Mouse (Mus musculus) CD8-positive naive resting alpha-beta T cell, adult 2 months (primary cell): ENCODE data around the gene Zbtb41.
"Not testable (repeated sequence)": the region's sequence is repeated elsewhere in the genome, so short reads cannot be mapped to it uniquely, and the experiment has no call there.

ENCODE experiments used
- DNase-seq, 2 experiments: peaks; one replicate each; pipeline ENCODE4 v3.0.0; 2022; ENCODE audit warnings: low read depth in 2 of 2, low spot score in 2 of 2

Gene Zbtb41

GRCm38 (mm10) chr1:139421875-139422791, at the start of gene Zbtb41:
Gene Zbtb41, plus strand, starts transcription at chr1:139422288.
- DNase-seq = peak; percentile 85 to 86

GRCm38 (mm10) chr1:139375900-139376299, 46.2 kb upstream of the Zbtb41 start:
- no peak for DNase-seq

DNA sequence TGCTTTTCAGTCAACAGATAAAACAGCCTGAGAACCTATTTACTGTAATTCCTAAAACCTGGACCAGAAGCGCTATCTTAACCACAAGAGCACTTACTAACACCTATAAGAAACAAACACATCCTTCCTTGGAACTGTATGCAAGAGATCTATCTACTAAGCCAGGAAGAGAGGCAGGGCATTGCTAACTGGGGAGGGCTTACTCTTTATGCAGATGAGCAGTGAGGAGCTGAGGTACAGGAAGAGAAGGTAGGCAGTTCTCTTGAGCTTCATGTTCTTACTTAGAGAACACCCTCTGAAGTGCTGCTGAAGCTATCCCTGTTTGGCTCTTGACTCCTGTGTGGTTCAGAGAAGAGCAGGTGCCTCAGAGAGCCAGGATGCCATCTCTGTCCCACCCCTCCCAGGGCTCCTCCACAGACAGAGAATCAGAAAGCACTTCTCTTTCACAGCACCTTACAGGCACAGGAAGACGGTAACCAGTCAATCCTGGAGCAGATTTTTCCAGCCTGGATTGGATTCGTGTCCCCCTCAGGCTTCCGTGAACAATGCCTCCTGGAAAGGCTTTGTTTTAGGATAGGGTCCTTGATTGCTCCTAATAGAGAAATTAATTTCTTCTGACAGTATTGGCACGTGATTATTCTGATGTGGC, 45.3 kb upstream of the Zbtb41 start, which contains the start of gene Crb1:
Gene Crb1 (minus strand): TSS at position 463 of the 649 bp plus-strand sequence.
- no peak for DNase-seq

- no peak for DNase-seq
Observed at GRCm38 (mm10) chr1:139378861-139379620, 43.0 kb upstream of the Zbtb41 start.

- no peak for DNase-seq
Observed at GRCm38 (mm10) chr1:139379621-139379984, 42.5 kb upstream of the Zbtb41 start.

- no peak for DNase-seq
Observed at GRCm38 (mm10) chr1:139391747-139392146, 30.3 kb upstream of the Zbtb41 start.

- no peak for DNase-seq
Observed at GRCm38 (mm10) chr1:139396589-139396988, 25.5 kb upstream of the Zbtb41 start.

DNA sequence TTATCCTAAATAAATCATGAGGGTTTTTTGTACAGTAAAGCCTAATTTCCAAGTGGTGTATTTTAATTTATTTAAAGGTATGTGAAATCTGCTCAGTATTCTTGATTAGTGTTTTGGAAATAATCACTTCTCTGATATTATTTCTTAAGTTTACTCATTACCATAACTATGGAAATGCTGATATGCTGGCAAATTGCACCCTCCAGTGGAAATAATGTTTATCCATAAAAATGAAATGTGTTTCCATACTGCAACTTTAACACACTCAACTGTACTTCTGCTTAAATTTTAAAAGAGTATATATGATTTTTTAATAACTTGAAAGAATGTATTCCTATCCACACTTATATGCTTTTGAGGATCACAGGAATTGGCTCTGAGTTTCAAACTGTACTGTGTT, 16.3 kb upstream of the Zbtb41 start:
- no peak for DNase-seq

GRCm38 (mm10) chr1:139407701-139408100, 14.4 kb upstream of the Zbtb41 start:
- no peak for DNase-seq

- not testable (repeated sequence) for DNase-seq
Observed at GRCm38 (mm10) chr1:139412365-139412764, 9.7 kb upstream of the Zbtb41 start.

DNA sequence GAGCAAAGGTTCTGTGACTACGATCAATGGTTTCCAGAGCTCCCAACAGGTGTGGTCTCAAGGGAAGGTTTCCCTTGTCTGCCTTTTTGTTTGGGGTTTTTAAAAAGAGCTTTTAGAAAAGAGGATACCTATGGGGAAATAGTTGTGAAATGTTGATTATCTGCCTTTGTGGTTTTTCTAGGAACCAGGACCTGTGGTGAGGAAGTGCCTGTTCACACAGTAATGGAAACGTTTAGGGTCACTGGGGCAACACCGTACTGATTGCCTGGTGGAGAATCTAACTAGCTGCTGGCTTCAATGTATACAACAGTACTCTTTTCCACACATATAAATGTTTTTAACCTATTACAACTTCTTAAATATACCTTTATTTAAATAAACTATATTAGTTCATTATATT, 8.6 kb upstream of the Zbtb41 start:
- no peak for DNase-seq

- no peak for DNase-seq
Observed at GRCm38 (mm10) chr1:139421521-139421874, 590 bp upstream of the Zbtb41 start.

DNA sequence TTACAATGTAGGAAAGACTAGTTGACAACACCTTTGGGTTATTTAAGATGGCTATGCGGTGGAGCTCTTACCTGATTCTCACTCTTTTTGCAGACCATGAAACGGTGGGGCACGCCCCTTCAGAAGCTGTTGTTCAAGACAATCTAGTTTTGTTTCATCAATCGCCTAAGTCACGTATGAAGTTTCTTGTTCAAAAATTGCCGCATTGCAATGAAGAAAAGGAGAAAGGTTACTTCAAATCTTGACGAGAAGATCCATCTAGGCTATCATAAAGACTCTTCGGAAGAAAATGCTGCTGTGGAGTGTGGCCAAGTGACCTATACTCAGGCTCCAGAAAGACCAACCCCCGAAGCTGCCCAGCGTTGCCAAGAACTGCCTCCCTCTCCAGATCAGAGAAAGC, 853 bp downstream of the Zbtb41 start:
- DNase-seq = peak in 1 of 2 experiments; percentile 15

DNA sequence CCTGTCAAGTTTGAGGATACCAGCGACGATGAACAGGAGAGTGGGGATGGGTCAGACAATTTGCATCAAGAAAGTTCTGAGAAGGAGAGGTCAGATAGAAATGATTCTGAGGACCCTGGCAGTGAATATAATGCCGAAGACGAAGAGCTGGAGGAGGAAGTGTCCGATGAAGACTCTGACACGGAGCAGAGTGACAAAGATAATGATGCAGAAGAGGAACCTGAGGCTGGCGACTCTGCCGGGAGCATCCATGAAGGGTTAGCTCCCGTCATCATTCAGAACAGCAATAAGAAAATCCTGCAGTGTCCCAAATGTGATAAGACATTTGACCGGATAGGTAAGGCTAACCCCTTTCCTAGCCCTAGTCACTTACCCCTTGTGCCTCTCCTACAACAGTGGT, 1.8 kb downstream of the Zbtb41 start:
- DNase-seq = no peak

DNA sequence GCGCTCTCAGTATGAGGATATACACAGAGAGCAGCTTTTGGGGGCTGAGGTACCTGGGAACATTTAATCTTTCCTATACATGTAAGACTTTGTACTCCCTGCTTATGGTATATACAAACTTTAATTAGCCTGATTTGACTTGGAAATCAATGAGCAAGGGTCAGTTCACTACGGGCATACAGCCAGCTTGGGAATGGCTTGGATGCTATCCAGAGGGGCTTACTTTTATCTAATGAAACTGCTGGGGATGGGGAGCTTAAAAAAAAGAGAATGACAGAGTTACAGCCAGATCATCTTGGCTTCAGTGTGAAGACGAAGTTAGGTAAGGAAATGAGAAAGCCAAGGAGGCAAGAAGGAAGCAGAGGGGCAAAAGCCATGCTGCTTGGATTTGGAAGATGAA, 2.9 kb downstream of the Zbtb41 start:
- DNase-seq = no peak

- no peak for DNase-seq
Observed at GRCm38 (mm10) chr1:139438373-139438772, 16.3 kb downstream of the Zbtb41 start.

DNA sequence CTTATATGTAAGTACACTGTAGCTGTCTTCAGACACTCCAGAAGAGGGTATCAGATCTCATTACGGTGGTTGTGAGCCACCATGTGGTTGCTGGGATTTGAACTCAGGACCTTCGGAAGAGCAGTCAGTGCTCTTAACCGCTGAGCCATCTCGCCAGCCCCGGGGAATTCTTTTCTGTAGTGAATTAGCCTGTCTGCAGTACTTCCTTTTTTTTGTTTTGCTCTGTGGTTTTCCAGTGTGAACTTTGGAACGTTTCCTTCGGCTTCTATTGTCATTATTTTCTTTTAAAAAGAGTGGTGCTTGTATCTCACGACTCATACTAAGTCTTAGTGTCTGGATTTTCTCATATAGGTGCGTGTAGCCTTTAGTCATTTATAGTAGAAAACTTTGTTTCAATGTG, 21.0 kb downstream of the Zbtb41 start:
- not testable (repeated sequence) for DNase-seq

DNA sequence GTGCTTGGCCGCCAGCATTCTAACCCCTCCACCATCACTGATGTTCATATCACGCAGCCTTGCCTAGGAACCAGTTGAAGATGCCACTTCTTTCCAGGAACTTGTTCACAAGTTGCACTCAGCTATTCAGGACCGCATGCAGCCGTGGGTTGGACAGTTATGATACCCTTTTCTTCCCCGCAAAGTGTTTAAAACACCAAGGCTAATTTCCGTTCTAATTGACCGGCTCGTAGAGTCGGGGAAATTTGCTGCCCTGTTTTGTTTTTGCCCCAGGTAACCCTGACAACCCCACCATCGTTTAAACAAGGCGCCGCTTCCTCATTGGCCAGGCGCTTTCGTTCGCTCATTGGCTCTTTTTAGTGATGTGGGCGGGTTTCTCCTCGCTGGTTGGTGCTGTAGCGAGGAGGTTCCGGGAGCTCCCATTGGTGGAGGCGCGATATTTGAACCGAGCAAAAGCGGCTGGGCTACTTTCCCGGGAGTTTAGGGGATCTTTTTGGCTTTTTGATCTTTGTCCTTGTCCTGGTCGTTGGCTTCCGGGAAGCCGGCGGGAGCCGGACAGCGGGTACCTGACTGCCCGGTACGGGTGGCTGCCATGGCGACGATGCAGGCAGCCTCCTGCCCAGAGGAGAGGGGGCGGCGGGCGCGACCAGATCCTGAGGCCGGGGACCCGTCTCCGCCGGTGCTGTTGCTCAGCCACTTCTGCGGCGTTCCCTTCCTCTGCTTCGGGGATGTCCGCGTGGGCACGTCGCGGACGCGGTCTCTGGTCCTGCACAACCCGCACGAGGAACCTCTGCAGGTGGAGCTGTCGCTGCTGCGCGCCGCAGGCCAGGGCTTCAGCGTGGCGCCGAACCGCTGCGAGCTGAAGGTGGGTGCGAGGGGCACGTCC, 32.5 kb downstream of the Zbtb41 start, which contains the start of gene Aspm:
Gene Aspm (plus strand): TSS at position 433 of the 886 bp plus-strand sequence.
- peak; percentile 83 to 88 for DNase-seq

GRCm38 (mm10) chr1:139455226-139455869, 33.3 kb downstream of the Zbtb41 start:
- peak in 1 of 2 experiments; percentile 1 for DNase-seq

DNA sequence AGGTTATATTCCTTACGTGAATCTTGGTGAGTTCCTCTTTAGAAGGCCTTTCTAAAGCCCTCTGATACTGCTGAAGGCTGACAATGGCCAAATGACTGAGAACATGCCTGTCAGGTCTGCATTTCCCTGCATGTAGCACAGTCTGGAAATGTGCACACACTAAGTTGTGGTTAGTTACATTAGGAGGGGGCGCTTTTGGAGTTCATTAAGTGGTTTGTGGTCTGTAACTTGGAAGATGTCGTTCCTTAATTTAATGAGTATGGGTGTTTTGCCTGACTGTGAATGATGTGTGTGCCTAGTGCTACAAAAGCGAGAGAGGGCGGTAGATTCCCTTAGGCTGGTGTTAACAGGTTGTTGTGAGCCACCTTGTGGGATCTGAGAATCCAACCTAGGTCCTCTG, 38.7 kb downstream of the Zbtb41 start:
- no peak for DNase-seq
